Mouse (Mus musculus) neural tube, embryonic 11.5 days (tissue): ENCODE results near the gene Olfr905. TPM values are rescaled to one million over a fixed set of nuclear protein-coding genes. Genes with fewer than 3 reads are reported as not detected.

Source experiments
- ATAC-seq: fragments of 200-750 bp; cut with Nextera tagmentation; 2 replicates; pipeline ENCODE4 v1.8.0; 2017; ENCODE audit warnings: moderate number of reproducible peaks, mild to moderate bottlenecking, moderate TSS enrichment, moderate library complexity; ENCODE audit not compliant: insufficient read depth, low FRiP score, low TSS enrichment
- DNase-seq: peaks from one replicate; pipeline ENCODE4 v3.0.0-alpha.2; 2015; ENCODE audit warnings: low spot score
- H3K27ac ChIP-seq: fragments of 300-500 bp; sonication (generic); 2 replicates; pipeline ENCODE4 v1.5.1; 2014; ENCODE audit warnings: low read depth, mild to moderate bottlenecking, low read length
- H3K27me3 ChIP-seq: fragments of 300-500 bp; sonication (generic); 2 replicates; pipeline ENCODE4 v1.6.1; 2014; ENCODE audit warnings: mild to moderate bottlenecking, low read length, mixed read lengths; ENCODE audit not compliant: control insufficient read depth, insufficient read depth
- H3K36me3 ChIP-seq: fragments of 300-500 bp; sonication (generic); 2 replicates; pipeline ENCODE4 v1.6.1; 2014; ENCODE audit warnings: mild to moderate bottlenecking, low read length, moderate library complexity, mixed read lengths; ENCODE audit not compliant: control insufficient read depth, insufficient read depth
- H3K4me1 ChIP-seq: fragments of 300-500 bp; sonication (generic); 2 replicates; pipeline ENCODE4 v1.6.1; 2014; ENCODE audit warnings: low read length, mixed read lengths; ENCODE audit not compliant: control insufficient read depth, insufficient read depth
- H3K4me2 ChIP-seq: fragments of 300-500 bp; sonication (generic); 2 replicates; pipeline ENCODE4 v1.6.1; 2014; ENCODE audit warnings: low read depth, mild to moderate bottlenecking, moderate library complexity
- H3K4me3 ChIP-seq: fragments of 300-500 bp; sonication (generic); 2 replicates; pipeline ENCODE4 v1.5.1; 2014; ENCODE audit warnings: low read depth, low read length
- H3K9ac ChIP-seq: fragments of 300-500 bp; sonication (generic); 2 replicates; pipeline ENCODE4 v1.6.1; 2014; ENCODE audit warnings: mild to moderate bottlenecking, low read length
- H3K9me3 ChIP-seq: fragments of 300-500 bp; sonication (generic); 2 replicates; pipeline ENCODE4 v1.6.1; 2016; ENCODE audit warnings: low read length; ENCODE audit not compliant: control insufficient read depth
- WGBS: fragments of 180-500 bp; shearing (Covaris S2); extraction: QIAGEN DNeasy Blood & Tissue Kit; methylation state at CpG from one replicate; pipeline ENCODE4 v1.1.7; 2014; 5-methylcytosine and 5-hydroxymethylcytosine counted together
- polyA plus RNA-seq: library from polyadenylated mRNA; unstranded; fragments of >200 nt; fragmentation: Nextera tagmentation; extraction: Ambion mirVana; gene quantifications from 2 replicates; pipeline ENCODE4 v1.2.1, GENCODE M21; 2014

The Olfr905 gene
- polyA plus RNA-seq, 1 experiment from 2014 or later: not detected

- WGBS: 85% methylated on average over 1 of the region's 1 CpGs
Observed at GRCm38 (mm10) chr9:38521280-38521679, 50.4 kb downstream of the Olfr905 start, which contains the start of gene Olfr911-ps1. Olfr911-ps1 (plus strand) TSS chr9:38521580.

More at GRCm38 (mm10) chr9:38521280-38521679, 50.4 kb downstream of the Olfr905 start, which contains the start of gene Olfr911-ps1:
- Histone ChIP-seq H3K36me3 (no peaks in the 10 kb centered on the region), H3K9ac (no peak within 1 kb of the TSS), H3K27me3 (no peaks in the 10 kb centered on the region), H3K4me3 (no peak within 1 kb of the TSS), H3K27ac (no peak within 1 kb of the TSS), H3K9me3 (no peaks in the 10 kb centered on the region), H3K4me2 (no peak within 1 kb of the TSS), H3K4me1 (no peaks in the 10 kb centered on the region)
- no peak for DNase-seq
- ATAC-seq: no peak

Other genes with a start within 250 kb of the Olfr905 start
- not detected in 2 replicates for gene Olfr143, start 218.3 kb upstream of the Olfr905 start, polyA plus RNA-seq
- not detected in 2 replicates for gene Olfr895, start 203.3 kb upstream of the Olfr905 start, polyA plus RNA-seq
- not detected in 2 replicates for gene Olfr896-ps1, start 180.0 kb upstream of the Olfr905 start, polyA plus RNA-seq
- gene Olfr25, start 142.0 kb upstream of the Olfr905 start, polyA plus RNA-seq: not detected in 2 replicates
- gene Olfr898, start 122.7 kb upstream of the Olfr905 start, polyA plus RNA-seq: not detected in 2 replicates
- gene Olfr250, start 104.2 kb upstream of the Olfr905 start, polyA plus RNA-seq: not detected in 2 replicates
- gene Olfr251, start 94.0 kb upstream of the Olfr905 start, polyA plus RNA-seq: not detected in 2 replicates
- not detected in 2 replicates for gene Olfr147, start 69.4 kb upstream of the Olfr905 start, polyA plus RNA-seq
- not detected in 2 replicates for gene Olfr901, start 41.7 kb upstream of the Olfr905 start, polyA plus RNA-seq
- not detected in 2 replicates for gene Olfr902, start 23.5 kb upstream of the Olfr905 start, polyA plus RNA-seq
- gene Olfr904, start 8.0 kb upstream of the Olfr905 start, polyA plus RNA-seq: not detected in 2 replicates
- gene Olfr906, start 16.0 kb downstream of the Olfr905 start, polyA plus RNA-seq: not detected in 2 replicates
- gene Olfr907, start 24.7 kb downstream of the Olfr905 start, polyA plus RNA-seq: not detected in 2 replicates
- gene Olfr911-ps1, start 50.5 kb downstream of the Olfr905 start, polyA plus RNA-seq: not detected in 2 replicates
- not detected in 2 replicates for gene Olfr910, start 66.7 kb downstream of the Olfr905 start, polyA plus RNA-seq
- not detected in 2 replicates for gene Olfr912, start 109.1 kb downstream of the Olfr905 start, polyA plus RNA-seq
- not detected in 2 replicates for gene Olfr913, start 121.7 kb downstream of the Olfr905 start, polyA plus RNA-seq
- gene Olfr914, start 134.0 kb downstream of the Olfr905 start, polyA plus RNA-seq: not detected in 2 replicates
- gene Olfr916, start 188.8 kb downstream of the Olfr905 start, polyA plus RNA-seq: not detected in 2 replicates
- not detected in 2 replicates for gene Olfr917, start 194.7 kb downstream of the Olfr905 start, polyA plus RNA-seq
- gene Olfr918, start 203.5 kb downstream of the Olfr905 start, polyA plus RNA-seq: not detected in 2 replicates
- not detected in 2 replicates for gene Olfr919, start 232.6 kb downstream of the Olfr905 start, polyA plus RNA-seq
- 9.6 and 10.4 TPM in 2 replicates for gene Vwa5a, start 247.2 kb downstream of the Olfr905 start, polyA plus RNA-seq